Mouse (Mus musculus): ENCODE data around the gene Ipo7.
"Not testable (repeated sequence)": the region's sequence is repeated elsewhere in the genome, so short reads cannot be mapped to it uniquely, and the experiment has no call there.

Ipo7 gene

DNA sequence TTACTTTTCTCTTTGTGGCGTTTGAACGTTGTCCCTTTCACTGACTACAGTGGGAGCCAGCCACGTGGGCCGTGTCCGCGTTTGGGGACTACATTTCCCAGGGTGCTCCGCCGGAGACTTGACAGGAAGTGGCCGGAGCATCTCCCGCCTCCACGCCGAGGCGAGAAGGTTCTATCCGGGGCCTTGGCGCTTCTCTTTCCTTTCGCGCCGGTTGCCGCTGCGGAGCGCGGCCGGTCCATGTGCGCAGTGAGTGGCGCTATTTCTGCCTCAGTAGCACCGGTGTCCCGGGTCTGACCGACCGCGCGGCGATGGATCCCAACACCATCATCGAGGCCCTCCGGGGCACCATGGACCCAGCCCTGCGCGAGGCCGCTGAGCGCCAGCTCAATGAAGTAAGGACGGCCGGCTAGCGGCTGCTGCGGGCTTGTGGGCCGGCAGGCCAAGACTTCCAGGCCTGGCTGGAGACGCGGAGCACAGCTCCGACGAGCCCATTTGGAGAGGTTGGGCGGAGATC, at the start of gene Ipo7:
TSS of gene Ipo7 (plus strand) at position 158 of the 514 bp plus-strand sequence.
- DNase-seq (ENCODE audit: low spot score in 2 of 2), result peak; percentile 85 to 88

DNA sequence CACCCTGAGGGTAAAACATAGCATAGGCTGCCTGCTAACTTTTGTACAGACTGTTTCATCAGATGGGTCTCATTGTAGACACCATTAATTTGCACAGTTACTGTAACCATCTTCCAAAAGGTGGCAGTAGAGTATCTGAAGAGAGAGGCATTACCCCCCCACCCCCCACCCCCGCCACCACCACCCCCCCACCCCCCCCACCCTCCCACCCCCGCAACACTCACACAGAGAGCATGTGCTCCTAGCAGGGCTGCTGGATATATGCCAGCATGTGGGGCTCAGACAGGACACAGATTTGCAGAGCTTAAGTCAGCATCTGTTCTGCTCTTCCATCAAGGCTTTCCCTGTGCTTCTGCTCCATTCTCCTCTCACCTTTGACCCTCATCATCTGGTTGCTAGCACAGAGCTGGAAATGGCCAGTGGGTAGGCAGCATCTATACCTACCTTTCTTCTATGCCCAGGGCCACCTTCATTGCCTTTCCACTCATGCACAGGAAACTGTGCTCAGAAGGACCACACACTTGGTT, 49.1 kb upstream of the Ipo7 start:
- DNase-seq (ENCODE audit: low spot score in 2 of 2), result no peak

DNA sequence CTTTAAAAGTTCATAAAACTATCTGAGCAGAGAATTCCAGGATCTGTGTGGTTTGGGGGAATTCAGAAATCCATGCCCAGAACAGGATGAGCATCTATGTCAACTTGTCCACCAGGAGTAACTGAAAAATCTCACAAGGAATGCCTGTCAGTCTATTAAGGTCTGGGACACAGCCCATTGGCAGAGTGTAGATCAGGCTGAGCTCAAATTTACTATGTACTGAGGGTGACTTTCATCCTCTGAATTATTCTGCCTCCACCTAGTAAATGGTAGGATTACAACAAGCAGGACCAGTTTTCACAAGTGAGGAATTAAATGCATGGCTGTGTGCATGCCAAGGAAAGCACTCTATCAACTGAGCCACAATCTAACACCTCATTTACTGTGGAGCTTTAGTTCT, 48.5 kb upstream of the Ipo7 start:
- no peak for DNase-seq (ENCODE audit: low spot score in 2 of 2)

DNA sequence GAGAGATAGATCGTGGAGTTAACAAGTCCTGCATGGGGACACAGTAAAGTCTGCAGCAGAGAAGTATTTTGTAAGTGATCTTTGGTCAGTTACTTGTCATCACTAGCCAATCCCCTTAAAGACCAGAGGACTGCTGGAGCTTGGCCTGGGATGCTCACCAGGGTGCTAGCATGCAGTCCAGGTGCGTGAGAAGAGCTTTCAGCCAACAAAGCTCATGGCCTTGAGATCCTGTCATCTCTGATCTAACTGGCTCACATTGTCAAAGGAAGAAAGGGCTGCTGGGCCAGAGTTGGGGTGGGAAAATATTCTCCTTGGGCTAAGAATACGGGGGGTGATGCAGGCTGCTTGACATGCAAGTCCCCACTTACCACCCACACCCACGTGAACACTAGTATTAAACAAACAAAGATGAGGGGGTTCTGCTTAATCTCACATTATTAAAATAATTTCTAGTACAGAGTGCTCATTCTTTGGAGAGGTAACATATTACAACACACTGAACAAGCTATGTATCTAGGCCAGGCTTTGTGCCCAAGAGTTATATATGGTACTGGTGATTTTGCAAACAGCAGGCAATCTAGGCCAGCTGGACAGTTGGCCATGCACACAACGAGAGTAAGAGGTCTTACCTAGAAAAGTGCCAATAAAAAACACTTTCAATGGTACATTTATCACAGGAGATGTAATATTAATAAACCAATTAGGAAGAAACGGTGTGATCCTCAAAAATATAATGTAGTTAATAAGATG, 41.9 kb upstream of the Ipo7 start:
- no peak for DNase-seq (ENCODE audit: low spot score in 2 of 2)

DNA sequence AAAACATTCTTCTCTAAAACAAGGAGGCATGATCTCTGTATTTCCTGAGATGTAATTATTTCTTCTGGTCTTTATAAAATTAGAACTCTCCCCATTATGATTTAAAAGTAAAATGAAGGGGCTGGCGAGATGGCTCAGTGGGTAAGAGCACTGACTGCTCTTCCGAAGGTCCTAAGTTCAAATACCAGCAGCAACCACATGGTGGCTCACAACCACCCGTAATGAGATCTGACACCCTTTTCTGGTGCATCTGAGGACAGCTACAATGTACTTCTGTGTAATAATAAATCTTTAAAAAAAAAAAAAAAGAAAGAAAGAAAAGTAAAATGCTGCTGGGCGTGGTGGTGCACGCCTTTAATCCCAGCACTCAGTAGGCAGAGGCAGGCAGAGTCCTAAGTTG, 40.9 kb upstream of the Ipo7 start:
- DNase-seq (ENCODE audit: low spot score in 2 of 2), result not testable (repeated sequence)

DNA sequence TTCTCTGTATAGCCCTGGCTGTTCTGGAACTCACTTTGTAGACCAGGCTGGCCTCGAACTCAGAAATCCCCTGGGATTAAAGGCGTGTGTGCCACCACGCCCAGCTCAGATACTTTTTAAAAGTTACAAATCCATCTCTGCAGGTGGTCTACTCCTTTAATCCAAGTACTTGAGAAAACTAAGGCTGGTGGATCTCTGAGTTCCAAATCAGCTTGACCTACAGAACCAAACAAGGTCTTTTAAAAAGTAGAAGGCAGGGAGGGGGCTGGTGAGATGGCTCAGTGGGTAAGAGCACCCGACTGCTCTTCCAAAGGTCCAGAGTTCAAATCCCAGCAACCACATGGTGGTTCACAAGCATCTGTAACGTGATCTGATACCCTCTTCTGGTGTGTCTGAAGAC, 33.5 kb upstream of the Ipo7 start:
- DNase-seq (ENCODE audit: low spot score in 2 of 2), result not testable (repeated sequence)

DNA sequence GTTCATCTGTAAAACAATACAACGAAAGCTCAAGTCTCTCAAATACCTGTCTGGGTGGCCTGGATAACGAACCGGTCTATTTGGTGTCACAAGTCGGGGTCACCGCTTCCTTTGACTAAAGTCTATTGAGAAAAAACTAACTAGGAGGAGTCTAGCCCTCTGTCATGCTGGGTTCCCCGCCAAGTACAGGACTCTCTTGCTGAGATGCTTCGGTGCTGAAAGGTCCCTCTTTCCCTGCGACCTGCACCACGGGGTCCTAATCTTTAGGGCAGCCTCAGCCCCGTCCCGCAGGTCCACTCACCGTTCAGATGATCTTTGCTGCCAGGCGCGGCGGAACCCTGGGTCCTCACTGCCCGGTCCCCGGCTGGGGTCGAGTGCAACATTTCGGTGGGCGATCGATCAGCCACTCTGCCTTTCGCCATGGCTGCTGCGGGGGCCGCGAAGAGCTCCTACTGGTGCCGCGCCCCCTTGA, 32.4 kb upstream of the Ipo7 start:
- DNase-seq (ENCODE audit: low spot score in 2 of 2), result peak in 1 of 2 experiments; percentile 32

DNA sequence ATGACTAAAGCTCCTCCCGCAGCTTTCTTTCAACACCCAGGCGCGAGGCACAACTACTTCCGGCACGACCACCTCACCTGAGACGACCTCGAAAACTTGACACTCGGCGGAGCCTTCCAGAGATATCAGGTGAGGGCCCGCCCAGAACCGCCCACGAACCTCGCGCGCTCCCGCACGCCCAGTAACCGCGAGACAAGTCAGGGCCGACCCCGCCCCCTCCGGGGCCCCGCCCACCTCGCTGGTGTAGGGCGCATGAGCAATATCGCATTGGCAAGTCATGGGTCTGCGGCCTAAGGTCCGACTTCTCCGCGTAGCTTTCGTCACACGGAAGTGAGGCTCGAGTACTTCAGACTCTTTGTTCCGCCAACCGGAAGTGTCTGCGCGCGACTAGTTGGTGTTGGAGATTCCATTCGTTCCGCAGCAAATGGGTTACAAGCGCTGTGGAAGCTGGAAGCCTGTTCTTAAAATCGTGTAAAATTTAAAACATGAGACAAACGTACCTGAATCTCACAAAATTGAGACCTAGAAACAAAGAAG, 31.9 kb upstream of the Ipo7 start:
- peak; percentile 99 for DNase-seq (ENCODE audit: low spot score in 2 of 2)

DNA sequence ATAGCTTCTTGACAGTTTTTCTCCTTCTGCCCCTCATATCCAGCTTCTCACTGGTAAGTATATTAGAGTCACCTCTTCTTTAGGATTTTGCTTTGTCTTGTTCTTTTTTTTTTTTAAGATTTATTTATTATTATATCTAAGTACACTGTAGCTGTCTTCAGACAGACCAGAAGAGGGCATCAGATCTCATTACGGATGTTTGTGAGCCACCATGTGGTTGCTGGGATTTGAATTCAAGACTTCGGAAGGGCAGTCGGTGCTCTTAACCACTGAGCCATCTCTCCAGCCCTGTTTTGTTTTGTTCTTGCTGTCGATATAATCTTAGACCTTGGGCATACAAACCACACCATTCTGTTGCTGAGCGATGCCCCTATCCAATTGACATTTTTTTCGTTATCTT, 31.3 kb upstream of the Ipo7 start, which contains the start of gene Tmem41b:
TSS of gene Tmem41b (minus strand) at position 155 of the 400 bp plus-strand sequence.
- DNase-seq (ENCODE audit: low spot score in 2 of 2), result not testable (repeated sequence)

DNA sequence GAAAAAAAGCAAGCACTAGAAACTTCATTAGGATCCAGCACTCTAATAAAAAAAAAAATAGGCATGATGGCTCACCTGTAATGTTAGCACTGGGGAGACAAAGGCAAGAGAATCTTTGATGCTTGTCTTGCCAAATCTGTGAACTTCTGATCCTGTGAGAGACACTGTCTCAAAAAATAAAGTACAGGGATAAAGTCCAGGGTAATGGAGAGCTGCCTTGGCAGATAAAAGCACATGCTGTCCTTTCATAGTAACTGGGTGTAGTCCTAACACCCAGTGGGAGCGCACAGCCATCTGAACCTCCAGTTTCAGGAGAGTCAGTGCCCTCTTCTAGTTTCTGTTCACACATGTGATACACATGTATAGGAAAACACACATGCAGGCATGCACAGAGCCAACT, 26.8 kb upstream of the Ipo7 start:
- DNase-seq (ENCODE audit: low spot score in 2 of 2), result no peak

DNA sequence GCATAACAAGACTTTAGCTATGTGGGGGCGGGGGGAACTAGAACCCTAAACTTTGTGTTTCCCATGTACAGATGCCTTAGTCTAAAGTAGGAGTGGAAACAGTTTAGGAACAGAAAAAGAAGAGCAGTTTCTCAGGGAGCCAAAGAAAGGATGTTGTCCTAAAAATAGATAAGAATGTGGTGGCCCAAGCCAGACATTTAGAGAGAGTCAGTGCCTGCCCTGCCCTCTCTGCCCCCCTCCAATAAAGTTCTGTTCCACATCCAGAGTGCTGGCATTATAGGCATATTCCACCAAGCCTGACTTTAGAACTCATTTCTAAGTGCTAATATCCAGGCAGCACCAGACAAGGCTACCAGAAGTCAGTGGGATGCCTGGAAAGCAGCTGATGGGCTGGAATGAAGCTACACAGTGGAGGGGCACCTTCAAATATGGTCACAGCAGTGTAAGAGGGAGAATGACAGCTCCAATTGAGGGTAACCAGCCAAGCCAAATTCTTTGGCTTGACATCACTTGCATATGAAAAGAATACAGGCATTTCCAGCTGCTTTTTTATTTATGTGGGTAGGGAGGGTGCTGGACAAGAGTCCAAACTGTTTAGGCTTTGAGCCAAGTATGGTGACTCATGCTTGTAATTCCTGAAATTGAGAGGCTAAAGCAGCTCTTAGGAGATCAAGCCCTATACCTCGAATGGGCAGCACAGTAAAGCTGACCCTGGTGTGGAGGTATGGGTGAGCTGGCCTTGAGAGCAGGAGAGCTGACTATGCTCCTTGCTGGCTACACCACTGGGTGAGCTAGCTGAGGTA, 24.7 kb upstream of the Ipo7 start:
- no peak for DNase-seq (ENCODE audit: low spot score in 2 of 2)

DNA sequence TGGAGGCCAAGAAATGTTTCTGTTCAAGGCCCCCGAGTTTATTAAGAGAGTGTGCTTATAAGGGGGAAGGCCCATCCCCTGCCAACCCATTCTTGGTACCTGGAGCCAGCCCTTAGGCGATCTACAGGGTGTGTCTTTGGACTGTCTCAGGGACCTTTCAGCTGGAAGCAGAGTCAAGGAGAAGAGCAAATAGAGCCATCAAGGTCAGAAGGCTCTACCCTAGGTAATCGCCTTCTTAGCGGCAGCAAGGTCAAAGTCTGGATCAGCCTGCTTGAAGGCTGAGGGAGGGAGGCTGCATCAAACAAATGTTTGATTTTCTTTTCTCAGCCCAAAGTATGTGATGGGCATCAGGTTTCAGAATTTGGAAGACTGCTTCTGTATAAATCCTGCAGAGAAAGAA, 19.7 kb upstream of the Ipo7 start:
- DNase-seq (ENCODE audit: low spot score in 2 of 2), result no peak

DNA sequence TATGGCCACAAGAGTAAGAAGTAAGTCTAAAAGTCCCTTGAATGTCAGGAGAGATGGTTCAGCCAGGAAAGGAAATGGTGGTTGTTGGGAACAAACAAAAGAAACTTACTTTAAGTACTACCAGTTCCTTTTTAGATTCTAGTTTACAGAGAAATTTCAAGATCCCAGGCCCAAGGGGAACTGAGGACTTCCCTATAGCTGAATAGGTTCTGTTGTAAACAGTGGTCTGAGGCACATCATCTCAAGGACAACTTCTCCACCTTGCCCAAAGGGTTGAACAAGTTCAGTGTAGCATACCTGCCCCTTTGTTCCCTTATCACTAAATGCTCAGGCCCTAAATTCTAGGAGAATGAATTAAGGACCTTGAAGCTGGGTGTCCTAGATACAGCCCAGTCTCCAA, 16.0 kb upstream of the Ipo7 start:
- no peak for DNase-seq (ENCODE audit: low spot score in 2 of 2)

DNA sequence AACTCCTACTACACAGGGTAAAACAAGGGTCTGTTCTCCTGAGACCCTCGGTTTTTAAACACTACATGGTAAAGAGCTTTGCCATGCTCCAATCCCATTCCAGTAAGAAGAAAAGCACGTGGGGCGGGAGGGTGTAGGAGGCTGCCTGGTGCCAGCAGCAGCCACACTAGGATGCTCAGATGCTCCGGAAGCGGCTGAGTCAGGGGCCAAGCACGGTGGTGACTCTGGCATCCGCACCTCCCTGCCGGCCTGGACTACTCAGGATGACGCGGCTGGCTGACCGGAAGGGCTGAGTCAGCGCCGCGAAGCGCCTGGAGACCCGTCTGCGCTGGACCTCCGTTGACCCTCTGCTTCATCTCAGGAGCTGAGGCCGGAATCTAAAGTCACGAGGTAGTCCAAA, 15.1 kb upstream of the Ipo7 start:
- DNase-seq (ENCODE audit: low spot score in 2 of 2), result peak in 1 of 2 experiments; percentile 10

DNA sequence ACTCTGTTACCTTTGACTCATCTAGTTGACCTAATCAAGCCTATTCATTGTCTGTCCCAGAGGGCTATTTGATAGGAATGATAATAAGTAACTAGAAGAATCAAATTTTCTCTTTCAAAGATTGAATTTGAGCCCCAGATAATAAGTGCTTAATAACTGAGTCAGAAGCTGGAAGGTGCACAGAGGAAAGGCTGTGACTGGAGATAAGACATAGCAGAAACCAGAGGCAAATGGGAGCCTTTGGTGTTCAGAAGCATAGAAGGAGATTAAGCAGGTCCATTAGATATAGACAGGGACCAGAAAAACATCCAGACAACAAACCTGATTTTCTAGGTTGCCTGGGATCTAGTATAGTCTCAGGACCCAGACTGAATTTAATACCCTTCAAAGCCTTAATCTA, 12.1 kb upstream of the Ipo7 start:
- DNase-seq (ENCODE audit: low spot score in 2 of 2), result no peak

DNA sequence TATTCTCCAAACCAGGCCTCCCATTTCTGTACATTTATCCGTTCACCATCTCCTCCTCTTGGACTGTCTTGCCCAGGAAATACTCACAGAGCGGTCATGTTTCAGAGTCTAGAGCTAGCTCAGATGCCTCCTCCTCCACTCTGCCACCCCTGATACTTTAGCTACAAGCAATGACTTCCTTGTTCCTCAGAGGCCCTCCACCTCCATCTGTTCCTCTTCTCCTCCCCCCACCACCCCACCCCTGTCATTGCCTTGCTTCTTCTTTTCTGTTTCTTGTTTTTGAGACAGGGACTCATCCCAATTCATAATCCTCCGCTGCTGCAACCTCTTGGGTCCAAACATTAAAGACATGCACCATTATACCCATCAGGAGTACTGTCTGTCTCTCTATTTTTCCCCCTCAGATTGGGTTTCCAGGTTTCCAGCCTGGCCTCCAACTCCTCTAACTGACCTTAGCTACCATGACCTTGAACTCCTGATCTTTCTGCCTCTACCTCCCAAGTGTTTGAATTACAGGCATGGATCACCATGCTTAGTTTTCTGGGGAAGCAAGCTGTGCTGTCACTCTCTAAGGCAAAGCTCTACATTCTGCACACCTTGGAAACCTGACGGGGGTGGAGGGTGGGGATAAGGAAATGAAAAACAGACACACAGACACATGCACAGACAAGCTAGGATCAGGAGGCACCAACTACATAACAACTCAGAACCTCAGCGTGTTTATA, 11.4 kb upstream of the Ipo7 start:
- DNase-seq (ENCODE audit: low spot score in 2 of 2), result no peak

DNA sequence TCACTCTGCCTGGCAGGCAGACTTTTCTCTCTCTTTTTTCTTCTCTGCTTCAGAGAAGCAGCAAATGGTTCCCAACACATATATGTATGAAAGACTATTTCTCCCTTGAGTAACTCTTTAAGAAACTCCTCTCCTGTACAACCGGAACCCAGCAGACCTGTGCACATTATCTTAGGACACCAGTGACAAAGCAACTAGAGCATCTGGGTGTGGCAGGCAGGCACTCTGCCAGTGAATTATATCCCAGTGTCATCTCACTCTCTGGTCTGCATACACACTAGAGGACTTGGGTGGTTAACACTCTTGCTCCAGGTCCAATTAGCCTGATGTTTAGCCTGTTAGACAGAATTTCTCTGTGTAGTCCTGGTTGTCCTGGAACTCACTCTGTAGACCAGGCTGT, 9.6 kb upstream of the Ipo7 start:
- DNase-seq (ENCODE audit: low spot score in 2 of 2), result no peak

DNA sequence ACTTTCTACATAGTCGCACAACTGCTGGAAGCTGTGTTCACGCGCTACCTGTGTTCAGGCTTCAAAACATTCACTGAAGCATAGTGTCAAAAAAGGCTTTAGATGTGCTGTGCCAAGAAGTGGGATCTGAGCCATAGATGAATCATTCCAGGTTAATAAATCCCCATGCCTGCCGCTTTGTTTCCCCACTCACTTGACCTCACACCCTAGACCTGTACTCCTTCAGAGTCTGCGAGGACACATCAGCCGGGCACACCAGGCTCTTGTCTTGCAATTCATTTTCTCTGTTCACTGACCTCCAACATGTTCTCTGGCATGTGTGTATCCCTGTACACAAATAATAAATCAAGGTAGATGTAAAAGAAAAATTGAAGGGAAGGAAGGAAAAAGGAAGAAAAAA, 9.0 kb upstream of the Ipo7 start:
- no peak for DNase-seq (ENCODE audit: low spot score in 2 of 2)

DNA sequence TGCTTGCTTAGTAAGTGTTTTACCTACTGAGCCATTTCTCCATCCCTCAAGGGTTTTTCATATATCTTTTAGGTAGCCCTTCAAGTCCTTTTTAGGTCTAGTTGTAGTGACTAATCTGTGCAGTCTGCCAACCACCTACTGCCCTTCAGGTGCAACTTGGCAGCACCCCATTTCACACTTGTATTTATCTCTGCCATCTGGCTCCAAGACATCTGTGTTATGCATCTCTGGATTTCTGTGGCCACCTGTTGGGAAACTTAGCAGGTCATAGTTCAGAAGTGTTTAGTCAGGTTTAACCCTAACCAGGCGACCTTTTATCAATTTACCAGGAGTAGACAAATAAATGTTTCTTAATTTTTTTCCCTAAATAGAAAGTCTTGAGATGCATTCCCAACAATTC, 6.7 kb upstream of the Ipo7 start:
- DNase-seq (ENCODE audit: low spot score in 2 of 2), result no peak

DNA sequence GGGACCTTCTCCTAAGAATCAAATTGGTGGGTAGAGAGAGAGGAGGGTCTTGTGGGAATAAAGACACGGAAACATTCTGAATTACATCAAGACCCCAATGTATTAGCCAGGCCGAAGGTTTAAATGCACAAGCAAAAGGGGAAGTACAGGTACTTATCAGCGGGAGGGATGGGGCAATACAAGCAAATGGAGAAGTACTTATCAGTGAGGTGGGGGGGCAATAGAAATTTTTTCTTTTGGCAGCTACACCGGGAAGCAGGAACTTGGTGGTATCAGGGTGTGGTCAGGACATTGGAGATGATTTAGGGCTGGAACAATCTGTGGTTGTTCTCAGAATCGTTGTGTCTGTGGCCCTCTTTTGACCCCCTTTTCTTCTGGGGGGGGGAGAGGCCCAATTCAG, 3.8 kb upstream of the Ipo7 start:
- DNase-seq (ENCODE audit: low spot score in 2 of 2), result no peak

DNA sequence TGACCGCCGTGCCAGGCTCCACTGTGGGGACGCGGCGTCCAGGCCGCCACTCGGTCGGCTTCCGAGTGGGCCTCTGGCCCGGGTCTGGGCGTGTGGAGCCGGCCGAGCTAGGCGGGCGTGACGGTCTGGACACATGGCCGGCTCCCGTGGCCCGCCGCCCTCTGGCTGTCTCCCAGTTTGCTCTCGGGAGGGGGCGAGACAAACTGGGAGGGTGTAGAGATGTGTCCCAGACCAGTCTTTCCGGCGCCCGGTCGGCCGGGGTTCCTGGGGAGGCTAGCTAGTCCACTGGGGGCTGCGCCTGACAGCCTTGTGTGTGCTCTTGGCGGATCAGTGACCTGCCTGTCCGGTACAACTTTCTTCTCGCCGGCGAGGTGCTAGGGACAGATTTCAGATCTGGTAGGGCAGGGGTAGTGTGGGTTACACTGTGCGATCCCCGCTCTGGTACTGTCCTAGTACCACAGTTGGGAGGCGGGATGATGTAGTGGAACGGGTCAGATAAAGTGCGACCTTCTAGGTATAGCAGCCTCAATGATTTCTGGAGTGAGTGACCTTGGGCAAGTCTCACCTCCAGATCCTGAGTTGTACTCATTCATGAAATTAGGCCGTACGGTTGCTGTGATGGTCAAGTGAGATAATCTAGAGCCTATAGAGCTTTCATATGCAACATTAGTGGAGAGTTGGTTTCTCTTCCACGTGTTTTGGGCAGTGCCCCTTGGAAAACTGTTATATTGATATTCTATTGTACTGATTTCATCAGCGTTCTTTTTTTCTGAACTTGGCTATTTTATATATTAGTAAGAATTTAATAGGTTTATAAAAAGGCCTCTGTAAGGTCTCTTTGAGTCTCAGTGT, 783 bp downstream of the Ipo7 start:
- DNase-seq (ENCODE audit: low spot score in 2 of 2), result peak; percentile 23 to 27
